Mouse (Mus musculus) kidney, adult 18-20 months (tissue): ENCODE measurements around the gene Rapgef4.

Experiments
- DNase-seq: peaks from one replicate; pipeline ENCODE4 v3.0.0; 2021

The Rapgef4 gene

DNA sequence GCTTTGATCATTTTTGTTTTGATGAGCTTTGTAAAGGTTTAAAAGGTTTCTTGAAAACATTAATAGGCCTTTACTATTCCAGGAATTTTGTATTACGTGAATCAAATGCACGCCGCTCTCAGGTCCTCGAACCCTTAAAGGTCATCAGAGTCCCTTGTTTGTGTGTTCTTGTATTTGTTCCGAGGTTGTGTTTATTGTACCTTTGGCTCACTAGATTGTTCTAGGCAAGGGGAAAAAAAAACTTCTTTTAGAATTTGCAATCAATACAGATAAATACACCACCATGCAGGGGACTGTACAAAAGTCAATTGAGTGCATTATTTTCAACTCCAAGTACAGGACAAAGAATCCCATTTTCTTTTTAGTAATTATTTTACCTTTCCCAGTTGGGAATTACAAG lies 175.4 kb downstream of the Rapgef4 start:
- DNase-seq, result no peak

DNA sequence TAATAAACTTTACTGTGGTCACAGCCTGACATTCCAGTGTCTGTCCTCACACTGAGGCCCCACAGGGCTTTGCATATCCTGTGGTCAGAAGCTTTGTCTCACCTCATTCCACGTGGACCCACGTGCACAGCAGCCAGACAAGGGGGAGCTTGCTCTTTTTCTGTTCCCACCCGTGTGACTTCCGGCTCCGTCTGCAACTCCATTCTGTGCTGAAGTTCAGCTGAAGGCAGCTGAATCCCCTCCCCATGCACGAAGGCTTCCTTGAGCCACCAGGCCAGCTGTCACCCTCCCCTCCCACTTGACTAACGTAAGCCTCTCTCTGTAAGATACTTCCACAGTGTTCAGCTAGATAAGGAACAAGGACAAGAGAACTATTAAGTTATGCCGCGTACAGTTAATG lies 176.5 kb downstream of the Rapgef4 start:
- DNase-seq, result no peak

DNA sequence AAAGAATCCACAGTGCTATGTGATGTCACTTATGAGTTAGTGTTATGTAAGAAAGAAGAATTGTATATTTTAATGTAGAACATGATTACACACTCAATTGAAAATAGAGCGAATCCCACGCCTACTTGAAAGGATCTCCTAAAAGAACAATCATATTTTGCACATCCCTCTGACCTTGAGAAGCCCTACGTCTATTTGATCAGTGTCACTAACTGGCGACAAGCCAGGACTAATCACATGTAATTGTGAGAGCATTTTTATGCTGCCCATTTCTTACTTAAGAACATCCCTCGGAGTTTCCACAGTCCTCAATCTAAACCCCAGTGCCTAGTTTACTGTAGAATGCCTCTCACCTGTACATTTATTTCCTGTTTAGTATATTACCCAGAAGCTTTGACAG lies 177.0 kb downstream of the Rapgef4 start:
- DNase-seq, result no peak

DNA sequence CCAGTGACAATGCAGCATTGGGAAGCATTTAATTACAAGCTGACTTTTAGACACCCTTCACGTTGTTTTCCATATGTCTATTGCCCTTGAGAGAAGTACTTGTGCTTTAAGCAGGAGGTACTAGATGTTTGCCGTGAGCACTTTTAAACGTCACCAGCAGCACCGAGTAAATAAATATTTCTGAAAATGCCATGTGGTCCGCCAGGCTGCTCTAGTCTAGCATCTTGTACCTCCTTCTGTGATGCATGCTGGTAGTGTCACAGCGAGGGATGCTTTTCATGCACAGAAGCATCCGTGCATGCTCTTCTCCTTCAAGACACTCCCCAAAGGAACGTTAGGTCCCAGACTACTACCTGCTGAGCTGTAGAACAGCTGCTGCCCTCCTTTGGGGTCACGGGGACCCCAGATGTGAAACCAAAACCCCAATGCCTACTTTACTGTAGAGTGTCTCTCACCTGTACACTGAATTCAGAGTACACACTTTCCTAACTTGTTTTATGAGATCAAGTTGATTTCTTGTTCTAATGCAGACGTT lies 177.7 kb downstream of the Rapgef4 start:
- no peak for DNase-seq

DNA sequence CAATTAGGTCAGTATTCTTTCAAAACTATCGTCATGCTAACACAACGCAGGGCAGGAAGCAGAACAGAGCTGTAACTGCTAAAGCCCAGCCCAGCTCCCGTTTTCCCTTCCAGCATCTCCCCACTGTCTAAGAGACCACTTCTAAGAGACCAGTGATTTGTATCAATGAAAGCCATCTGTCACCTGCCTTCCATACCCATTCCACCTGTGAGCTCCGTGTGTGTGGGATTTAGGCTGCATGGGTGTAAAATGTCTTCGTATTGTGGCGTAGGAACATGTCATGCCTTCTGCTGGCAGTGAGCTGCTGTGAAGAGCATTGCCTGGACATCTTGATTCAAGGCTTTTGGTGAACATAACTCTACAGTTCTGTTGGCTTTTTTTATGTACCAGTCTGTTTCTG lies 178.2 kb downstream of the Rapgef4 start:
- no peak for DNase-seq

DNA sequence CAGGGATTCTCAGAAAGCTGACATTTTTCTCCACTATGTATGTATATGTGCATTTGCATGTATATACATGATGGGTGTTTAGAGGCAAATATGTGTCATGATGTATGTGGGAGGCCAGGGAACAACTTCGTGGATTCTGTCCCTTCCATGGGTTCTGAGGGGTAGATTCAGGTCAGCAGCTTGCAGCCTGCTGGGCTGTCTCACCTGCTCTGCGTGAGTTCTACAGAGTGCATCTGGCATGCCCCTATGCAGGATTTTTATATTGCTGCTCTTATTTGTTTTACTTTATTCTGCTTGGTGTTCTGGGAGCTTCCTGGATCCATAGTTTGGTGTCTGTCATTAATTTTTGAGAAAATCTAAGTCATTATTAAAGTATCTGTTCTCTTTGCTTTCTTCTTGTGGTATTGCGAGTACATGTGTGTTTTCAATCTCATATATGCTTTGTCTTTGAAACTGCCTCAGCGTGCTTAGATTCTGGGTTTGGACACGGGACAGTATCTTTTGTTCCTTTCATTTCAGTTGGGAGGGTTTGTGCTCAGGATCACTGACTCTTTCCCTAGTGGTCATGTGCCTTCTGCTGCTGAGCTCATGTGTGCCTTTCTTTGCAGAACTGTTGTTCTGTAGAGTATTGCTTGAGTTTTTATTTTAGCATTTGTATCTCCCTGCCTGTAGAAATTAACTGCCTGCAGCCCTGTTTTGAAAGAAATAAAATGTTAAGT lies 184.3 kb downstream of the Rapgef4 start:
- DNase-seq, result no peak

DNA sequence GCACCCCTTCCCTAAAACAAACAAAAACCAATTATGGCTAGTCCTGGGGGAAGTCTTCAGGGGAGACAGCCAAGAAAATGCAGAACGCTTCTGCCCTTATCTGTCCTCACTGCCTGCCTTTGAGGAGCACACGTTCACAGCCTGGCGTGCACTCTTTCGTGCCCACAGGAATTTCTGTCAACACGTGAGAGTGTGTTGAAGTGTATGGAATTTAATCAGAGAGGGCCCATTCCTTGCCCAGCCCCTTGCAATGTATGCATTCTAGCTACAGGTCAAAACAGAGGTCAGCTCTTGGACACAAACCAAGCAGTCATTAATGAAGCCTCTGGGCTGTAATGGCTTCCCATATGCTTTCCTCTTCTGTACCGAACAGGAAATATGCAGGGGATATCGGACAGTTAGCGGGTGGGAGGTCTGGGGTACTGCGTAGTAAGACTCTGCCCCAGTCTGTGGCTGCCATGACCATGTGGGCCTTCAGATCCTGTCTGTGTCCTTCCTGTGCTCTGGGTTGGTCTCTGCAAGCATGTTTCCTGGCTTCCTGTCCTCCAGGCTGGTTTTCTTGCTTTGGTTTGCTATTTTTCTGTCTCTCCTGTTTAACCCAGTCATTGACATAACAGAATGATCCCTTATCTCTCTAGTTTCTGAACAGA lies 188.5 kb downstream of the Rapgef4 start:
- no peak for DNase-seq

DNA sequence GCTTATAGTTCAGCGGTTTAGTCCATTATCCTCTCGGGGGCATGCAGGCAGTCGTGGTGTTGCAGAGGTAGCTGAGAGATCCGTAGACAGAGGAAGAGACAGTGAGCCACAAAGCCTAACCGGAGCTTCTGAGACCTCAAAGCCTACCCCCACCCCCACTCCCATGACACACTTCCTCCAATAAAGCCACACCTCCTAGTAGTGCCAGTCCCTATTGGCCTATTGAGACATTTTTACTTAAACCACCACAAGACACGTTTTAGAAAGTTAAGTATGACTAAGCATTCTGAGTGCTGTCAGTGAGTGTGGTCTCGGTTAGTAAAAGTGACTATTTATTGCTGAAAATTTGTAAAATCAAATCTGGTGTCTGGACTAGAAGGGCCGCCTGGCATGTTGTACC lies 189.5 kb downstream of the Rapgef4 start:
- no peak for DNase-seq

DNA sequence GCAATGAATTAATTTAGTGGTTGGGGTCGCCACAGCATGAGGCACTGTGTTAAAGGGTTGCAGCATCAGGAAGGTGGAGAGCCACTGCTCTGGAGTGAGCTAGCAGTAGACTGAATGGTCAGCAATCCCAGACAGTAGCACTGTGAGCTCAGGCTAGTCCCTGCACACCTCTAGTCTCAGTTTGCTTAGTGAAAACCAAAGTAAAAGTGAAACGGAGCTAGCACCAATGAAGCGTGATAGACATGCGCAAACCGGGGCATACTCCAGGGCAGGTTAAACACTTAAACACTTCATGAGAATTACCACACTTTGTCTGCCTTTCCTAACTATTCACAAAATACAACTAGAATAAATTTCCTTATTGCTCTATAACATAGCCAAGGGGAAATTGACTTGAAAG lies 190.2 kb downstream of the Rapgef4 start:
- DNase-seq, result no peak

DNA sequence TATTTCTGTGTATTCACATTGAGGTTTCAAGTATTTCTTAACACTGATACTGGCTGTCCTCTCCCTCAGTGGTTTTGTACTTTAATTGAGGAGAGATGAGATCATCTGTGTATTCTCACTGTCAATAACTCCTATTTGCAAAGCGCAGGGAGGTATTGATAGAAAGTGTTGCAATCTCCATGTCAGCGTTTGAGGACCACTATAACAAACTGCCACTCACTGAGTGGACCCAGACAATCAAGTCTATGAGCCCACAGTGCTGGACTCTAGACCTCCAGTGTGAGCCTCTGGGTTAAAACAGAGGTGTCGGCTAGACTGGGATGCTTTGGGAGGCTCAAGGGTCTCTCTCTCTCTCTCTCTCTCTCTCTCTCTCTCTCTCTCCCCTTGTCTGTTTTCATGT lies 192.0 kb downstream of the Rapgef4 start:
- no peak for DNase-seq

DNA sequence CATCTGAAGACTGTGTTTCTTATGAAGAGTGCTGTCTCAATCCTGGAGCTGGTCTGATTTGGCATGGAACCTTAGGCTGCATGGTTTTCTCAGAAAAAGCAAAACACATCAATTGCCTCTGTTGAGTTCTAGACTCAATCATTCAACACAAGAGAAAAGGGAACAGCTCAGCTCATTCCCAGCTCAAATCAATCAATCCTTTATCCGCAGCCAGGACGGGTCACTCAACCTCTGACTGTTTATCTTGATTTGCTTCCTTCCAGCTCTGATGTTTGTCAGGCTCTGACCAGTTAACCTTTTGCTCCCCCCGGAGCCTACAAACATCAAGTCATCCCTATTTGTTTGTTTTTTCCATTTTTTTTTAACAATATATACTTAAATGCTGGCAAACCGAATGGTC lies 192.8 kb downstream of the Rapgef4 start:
- no peak for DNase-seq

DNA sequence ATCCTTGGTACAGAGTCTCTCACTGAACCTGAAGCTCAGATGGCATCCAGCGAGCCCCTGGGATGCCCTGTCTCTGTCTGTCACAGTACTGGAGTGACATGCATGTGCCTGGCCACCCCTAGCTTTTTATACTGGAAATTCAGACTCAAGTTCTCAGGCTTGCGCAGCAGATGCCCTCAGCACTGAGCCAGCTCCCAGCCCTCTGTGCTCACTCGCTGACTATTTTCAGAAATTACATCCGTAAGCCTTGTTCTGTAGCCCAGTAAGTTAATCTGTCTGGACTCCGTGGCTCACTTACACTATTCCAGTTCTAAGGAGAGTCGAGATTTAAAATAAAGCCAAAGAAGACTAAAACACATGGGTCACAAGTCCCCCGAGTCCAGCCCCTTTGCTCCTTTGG lies 194.5 kb downstream of the Rapgef4 start:
- no peak for DNase-seq

DNA sequence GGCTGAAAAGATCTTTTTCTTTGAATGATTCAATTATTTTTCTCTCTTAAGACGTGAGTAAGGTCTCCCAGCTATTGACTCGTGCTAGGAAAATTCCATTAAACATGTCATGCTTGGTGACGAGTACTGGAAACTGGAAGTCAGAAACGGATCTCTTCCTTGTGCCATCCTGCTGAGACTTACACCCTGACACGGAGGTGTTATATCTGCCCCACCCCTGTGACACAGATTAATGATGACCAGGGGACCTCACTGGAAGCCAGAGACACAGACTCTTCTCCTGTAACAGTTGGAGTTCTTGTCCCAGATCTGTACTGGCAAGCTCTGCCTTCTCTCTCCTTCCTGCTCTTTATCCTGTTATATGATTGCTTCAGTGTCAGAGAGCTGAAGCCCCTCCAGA lies 194.9 kb downstream of the Rapgef4 start:
- no peak for DNase-seq

DNA sequence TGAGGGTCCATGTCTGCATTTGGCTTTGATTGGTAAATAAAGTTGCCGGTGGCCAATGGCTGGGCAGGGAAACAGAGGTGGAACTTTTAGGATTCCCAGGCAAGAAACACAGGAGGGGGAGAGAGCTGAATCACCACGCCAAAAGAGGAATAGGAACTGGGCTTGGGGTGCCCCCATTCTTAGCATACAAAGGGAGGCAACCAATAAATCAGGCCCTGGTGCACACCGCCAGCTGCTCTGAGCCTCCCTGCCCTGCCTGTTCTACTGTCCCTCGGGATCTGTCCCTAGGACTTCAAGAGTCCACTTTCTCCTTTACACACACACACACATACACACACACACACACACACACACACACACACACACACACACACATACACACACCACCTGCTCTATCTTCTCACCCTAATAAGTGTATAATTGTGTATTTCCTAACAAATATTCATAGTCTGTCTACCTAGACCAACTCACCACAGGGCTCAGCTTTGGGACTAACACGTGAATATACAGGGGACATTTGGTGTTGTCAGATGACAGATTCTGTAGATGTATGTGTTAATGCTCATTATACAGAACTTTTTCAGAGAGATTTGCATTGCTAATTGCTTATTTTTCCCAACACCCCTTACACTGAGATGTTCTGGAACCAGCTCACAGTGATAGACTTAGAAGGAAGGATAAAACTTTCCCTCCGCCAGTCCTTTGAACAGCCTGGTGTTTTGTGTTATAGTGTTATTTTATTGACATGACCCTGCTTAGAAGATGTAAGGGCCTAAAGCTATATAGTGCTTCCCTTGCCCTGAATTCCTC lies 196.4 kb downstream of the Rapgef4 start:
- DNase-seq, result no peak

DNA sequence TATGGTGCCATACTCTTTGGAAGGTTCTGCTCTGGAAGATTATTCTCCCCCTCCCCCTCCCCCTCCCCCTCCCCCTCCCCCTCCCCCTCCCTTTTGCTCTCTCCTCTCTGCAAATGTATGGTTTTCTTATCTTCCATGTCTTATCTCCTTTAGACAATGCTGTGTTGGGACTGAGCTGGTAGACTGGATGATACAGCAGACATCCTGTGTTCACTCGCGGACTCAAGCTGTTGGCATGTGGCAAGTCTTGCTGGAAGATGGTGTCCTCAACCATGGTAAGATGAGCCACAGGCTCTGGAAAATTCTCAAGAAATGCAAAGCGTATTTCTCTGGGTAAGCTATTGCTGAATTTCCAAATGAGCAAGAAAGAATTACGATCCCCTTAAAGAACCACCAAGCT lies 197.0 kb downstream of the Rapgef4 start:
- no peak for DNase-seq

DNA sequence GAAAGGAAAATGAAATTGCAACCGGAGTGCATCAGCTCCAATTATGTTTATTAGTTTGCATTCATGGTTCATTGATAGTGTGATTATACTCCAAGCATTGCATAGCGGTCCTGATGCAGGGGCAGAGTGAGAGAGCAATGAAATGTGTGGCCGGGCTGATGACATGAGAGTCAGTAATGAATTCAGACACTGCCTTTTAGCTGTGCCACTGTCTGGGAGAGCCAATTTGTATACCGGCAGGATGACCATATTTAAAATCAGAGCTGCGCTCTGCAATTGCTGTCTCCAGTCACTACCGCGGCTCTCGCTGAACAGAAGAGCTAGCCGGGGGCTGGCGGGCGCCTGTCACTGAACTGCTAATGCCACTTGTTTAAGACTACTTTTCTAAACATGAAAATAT lies 197.5 kb downstream of the Rapgef4 start:
- no peak for DNase-seq

DNA sequence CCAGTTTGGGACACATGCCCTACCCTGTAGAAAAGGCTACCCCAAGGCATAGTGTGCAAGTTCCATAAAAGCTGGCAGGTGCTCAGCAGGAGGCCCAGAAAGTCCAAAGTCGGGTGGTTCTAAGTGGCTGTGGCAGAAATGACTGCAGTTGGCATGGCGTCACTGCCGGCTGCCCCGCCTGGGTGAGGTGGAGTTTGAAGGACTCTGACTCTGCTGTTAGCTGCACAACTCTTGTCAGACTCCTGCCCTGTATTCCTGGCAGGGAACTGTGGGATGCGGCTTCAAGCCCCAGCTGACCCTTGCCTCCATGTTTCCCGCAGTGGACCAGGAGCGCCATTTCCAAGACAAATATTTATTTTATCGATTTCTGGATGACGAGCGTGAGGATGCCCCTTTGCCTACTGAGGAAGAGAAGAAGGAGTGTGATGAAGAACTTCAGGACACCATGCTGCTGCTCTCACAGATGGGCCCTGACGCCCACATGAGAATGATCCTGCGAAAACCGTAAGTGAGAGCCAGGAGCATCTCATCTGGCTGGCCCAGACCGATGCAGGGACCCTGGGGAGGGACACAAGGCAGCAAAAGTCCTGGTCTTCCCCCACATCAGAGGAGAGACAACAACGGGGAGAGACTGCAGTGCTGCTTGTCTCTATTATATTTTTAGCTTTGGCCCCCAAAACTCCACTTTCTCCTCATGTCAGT lies 198.7 kb downstream of the Rapgef4 start:
- DNase-seq, result no peak

DNA sequence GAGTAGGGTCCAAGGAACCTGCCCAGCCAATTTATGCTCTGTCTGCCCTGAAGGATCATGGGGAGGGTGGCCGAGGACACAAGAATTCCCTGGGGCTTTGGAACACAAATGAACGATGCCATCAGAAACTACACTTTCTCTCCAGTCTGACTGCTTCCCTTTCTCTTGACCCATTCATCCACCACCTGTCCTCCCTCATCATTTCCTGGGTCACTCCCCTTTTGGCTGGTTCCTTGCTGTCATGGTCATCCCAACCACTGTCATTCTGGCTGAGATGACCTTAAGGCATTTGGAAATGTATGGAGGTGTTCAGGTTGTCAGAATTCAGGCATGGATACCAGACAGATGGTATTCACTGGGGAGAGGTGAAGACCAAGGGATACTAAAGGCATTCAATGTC lies 200.4 kb downstream of the Rapgef4 start:
- no peak for DNase-seq

DNA sequence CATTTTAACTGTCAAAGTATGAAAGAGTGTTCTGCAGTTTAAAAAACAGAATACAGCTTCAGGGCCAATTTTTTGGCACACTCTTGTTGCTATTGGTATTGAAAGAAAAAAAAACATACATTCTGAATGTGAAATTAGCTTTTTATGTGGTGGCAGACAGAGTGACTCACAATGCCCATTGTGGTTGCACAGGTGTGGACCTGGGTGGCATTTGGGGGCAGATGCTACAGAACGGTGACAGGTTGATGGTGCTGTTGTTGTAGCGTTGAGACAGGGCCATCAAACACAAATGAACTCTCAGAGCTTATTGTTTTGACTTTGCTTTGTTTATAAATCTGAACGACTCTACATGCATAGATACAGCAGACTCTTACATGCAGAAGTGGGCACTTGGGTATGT lies 202.7 kb downstream of the Rapgef4 start:
- no peak for DNase-seq

DNA sequence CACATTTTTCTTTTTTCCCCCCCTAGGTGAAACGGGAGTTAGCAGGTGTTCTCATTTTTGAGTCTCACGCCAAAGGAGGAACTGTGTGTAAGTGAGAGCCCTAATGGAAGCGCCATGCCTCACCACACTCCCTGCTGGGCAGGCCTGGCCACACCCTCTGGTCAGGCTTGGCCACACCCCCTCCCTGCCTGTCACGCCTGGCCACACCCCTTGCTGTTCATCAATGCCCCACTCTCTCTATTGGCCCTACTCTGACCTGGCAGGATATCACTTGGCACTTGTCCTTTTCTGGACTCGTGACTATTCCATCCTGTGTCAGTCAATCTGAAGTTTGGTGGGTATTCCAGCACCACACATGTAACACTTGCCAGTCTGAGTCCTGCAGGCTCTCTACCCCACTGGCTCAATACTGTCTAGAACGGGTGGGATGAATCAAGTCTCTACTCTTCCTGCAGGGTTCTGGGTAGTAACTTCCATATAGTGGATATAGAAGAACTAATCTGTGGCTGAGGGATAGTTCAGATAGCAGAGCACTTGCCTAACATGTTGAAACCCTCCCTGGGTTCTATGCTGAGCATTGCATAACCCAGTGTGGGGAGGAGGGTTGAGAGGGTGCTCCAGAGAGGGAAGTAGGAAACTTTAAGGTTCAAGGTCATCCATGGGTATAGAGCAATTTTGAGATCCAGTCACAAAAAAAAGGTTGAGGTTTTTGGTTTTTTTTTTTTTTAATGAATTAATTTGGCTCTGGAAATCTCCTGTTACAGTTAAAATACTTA lies 215.3 kb downstream of the Rapgef4 start:
- DNase-seq, result no peak

DNA sequence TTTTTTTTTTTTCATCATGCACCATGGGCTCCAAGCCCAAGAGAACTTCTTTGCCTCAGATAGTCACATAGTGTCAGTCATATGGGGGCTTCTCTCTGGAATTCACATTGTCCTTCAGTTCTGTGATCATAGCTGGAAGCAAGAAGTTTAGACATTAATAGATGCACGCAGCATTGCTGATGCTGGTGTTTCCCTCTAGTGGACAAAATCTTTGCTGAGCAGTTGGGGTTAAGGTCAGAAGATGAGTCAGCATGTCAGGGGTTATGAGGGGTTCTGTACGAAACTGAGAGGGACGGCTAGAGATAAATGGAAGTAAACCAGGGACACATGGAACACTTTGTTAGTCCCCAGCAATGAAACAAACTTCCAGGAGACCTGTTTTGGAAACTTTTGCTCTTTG lies 216.0 kb downstream of the Rapgef4 start:
- DNase-seq, result no peak

DNA sequence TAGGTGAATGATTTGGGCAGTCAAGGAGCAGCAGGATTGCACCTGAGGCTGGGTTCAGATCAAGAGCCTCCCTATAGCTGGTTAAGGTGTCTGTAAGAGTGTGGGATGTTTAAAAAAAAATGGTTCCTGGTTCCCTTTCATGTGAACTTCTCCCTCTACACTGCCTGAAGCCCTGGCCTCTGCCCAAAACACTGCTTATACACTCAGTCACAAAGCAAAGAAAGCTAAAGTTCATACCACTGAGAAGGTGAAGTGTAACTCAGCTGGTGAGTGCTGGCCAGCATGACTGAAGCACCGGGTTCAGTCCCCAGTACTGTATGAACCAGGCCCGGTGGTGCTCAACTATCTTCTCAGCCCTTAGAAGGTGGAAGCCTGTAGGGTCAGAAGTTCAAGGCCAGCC lies 218.4 kb downstream of the Rapgef4 start:
- no peak for DNase-seq
